Mouse (Mus musculus): ENCODE measurements at regions not wholly inside any gene's neighbourhood (a gene's known extent, or its start where the extent isn't known, plus 50 kb on each side); places are given as distances from the start of the nearest gene placed in this dataset.

- H3K9me3 ChIP-seq = no peaks in the 10 kb centered on the region
- H3K4me3 ChIP-seq (replicated peaks) = no peak overlapping the region
- no peak overlapping the region for H3K27ac ChIP-seq
- H3K4me2 ChIP-seq (replicated peaks) = no peak overlapping the region
- WGBS = 3% methylated on average over 1 of the region's 1 CpGs
- H3K36me3 ChIP-seq = no peaks in the 10 kb centered on the region
- H3K4me1 ChIP-seq (replicated peaks) = no peaks in the 10 kb centered on the region
- H3K27me3 ChIP-seq (replicated peaks) = no peaks in the 10 kb centered on the region
- no peak for ATAC-seq
- H3K9ac ChIP-seq = no peak overlapping the region
Observed at GRCm38 (mm10) chr1:89207306-89207705, 137.1 kb downstream of the Sh3bp4 start.

GRCm38 (mm10) chr1:89211116-89211515 is 140.9 kb downstream of the Sh3bp4 start:
- Histone ChIP-seq H3K9me3 (no peaks in the 10 kb centered on the region), H3K27me3 (replicated peaks) (no peaks in the 10 kb centered on the region), H3K36me3 (no peaks in the 10 kb centered on the region), H3K9ac (no peak overlapping the region), H3K4me2 (replicated peaks) (no peak overlapping the region), H3K4me1 (replicated peaks) (no peaks in the 10 kb centered on the region), H3K4me3 (replicated peaks) (no peak overlapping the region), H3K27ac (no peak overlapping the region)
- WGBS = 86% methylated on average over 6 of the region's 6 CpGs
- ATAC-seq = no peak

GRCm38 (mm10) chr1:89228426-89228825 is 158.2 kb downstream of the Sh3bp4 start:
- WGBS = 64% methylated on average over 5 of the region's 5 CpGs
- ATAC-seq = no peak
- Histone ChIP-seq H3K27ac (no peak overlapping the region), H3K27me3 (replicated peaks) (no peaks in the 10 kb centered on the region), H3K4me2 (replicated peaks) (no peak overlapping the region), H3K4me3 (replicated peaks) (no peak overlapping the region), H3K9ac (no peak overlapping the region), H3K4me1 (replicated peaks) (no peaks in the 10 kb centered on the region), H3K9me3 (no peaks in the 10 kb centered on the region), H3K36me3 (no peaks in the 10 kb centered on the region)

GRCm38 (mm10) chr1:89231756-89232155 is 161.5 kb downstream of the Sh3bp4 start:
- Histone ChIP-seq H3K9me3 (no peaks in the 10 kb centered on the region), H3K27ac (no peak overlapping the region), H3K36me3 (no peaks in the 10 kb centered on the region), H3K9ac (no peak overlapping the region), H3K4me1 (replicated peaks) (no peaks in the 10 kb centered on the region), H3K27me3 (replicated peaks) (no peaks in the 10 kb centered on the region), H3K4me3 (replicated peaks) (no peak overlapping the region), H3K4me2 (replicated peaks) (no peak overlapping the region)
- no peak for ATAC-seq
- 88% methylated on average over 6 of the region's 6 CpGs for WGBS

GRCm38 (mm10) chr1:89232391-89232790 is 162.2 kb downstream of the Sh3bp4 start:
- H3K27ac ChIP-seq = no peak overlapping the region
- 67% methylated on average over 5 of the region's 5 CpGs for WGBS
- H3K27me3 ChIP-seq (replicated peaks) = no peaks in the 10 kb centered on the region
- H3K4me2 ChIP-seq (replicated peaks) = no peak overlapping the region
- no peaks in the 10 kb centered on the region for H3K9me3 ChIP-seq
- no peak overlapping the region for H3K9ac ChIP-seq
- no peaks in the 10 kb centered on the region for H3K36me3 ChIP-seq
- no peak for ATAC-seq
- no peaks in the 10 kb centered on the region for H3K4me1 ChIP-seq (replicated peaks)
- H3K4me3 ChIP-seq (replicated peaks) = no peak overlapping the region

GRCm38 (mm10) chr1:89234895-89235294 is 164.7 kb downstream of the Sh3bp4 start:
- no peaks in the 10 kb centered on the region for H3K9me3 ChIP-seq
- 61% methylated on average over 8 of the region's 8 CpGs for WGBS

GRCm38 (mm10) chr1:89235296-89235695 is 165.1 kb downstream of the Sh3bp4 start:
- 0 out of 2 replicates have a peak, but pooled peaks have one; percentile 34 for ATAC-seq
- H3K4me1 ChIP-seq (replicated peaks) = no peaks in the 10 kb centered on the region
- H3K27me3 ChIP-seq (replicated peaks) = no peaks in the 10 kb centered on the region
- H3K27ac ChIP-seq = no peak overlapping the region
- no peak overlapping the region for H3K9ac ChIP-seq
- H3K36me3 ChIP-seq = no peaks in the 10 kb centered on the region
- H3K9me3 ChIP-seq = no peaks in the 10 kb centered on the region
- H3K4me2 ChIP-seq (replicated peaks) = no peak overlapping the region
- WGBS = 35% methylated on average over 3 of the region's 3 CpGs
- no peak overlapping the region for H3K4me3 ChIP-seq (replicated peaks)

More at GRCm38 (mm10) chr1:89234895-89235294, 164.7 kb downstream of the Sh3bp4 start:
- Histone ChIP-seq H3K4me2 (replicated peaks) (no peak overlapping the region), H3K4me1 (replicated peaks) (no peaks in the 10 kb centered on the region), H3K27me3 (replicated peaks) (no peaks in the 10 kb centered on the region), H3K27ac (no peak overlapping the region), H3K36me3 (no peaks in the 10 kb centered on the region), H3K9ac (no peak overlapping the region), H3K4me3 (replicated peaks) (no peak overlapping the region)
- ATAC-seq = no peak

- Histone ChIP-seq H3K36me3 (no peaks in the 10 kb centered on the region), H3K9ac (no peak overlapping the region), H3K4me3 (replicated peaks) (no peak overlapping the region), H3K27ac (no peak overlapping the region), H3K27me3 (replicated peaks) (no peaks in the 10 kb centered on the region), H3K4me2 (replicated peaks) (no peak overlapping the region), H3K4me1 (replicated peaks) (no peaks in the 10 kb centered on the region), H3K9me3 (no peaks in the 10 kb centered on the region)
- WGBS = 77% methylated on average over 5 of the region's 5 CpGs
- no peak for ATAC-seq
Observed at GRCm38 (mm10) chr1:89237696-89238095, 167.5 kb downstream of the Sh3bp4 start.

- no peaks in the 10 kb centered on the region for H3K4me1 ChIP-seq (replicated peaks)
- H3K27ac ChIP-seq = no peak overlapping the region
- H3K4me2 ChIP-seq (replicated peaks) = no peak overlapping the region
- no peaks in the 10 kb centered on the region for H3K9me3 ChIP-seq
- ATAC-seq = no peak
- WGBS = 72% methylated on average over 8 of the region's 8 CpGs
- no peaks in the 10 kb centered on the region for H3K27me3 ChIP-seq (replicated peaks)
- H3K4me3 ChIP-seq (replicated peaks) = no peak overlapping the region
- no peak overlapping the region for H3K9ac ChIP-seq
- H3K36me3 ChIP-seq = no peaks in the 10 kb centered on the region
Observed at GRCm38 (mm10) chr1:89244598-89244997, 174.4 kb downstream of the Sh3bp4 start.

- Histone ChIP-seq H3K4me2 (replicated peaks) (no peak overlapping the region), H3K4me3 (replicated peaks) (no peak overlapping the region), H3K27ac (0 out of 2 replicates have a peak overlapping the region, but pooled peaks have one; percentile 1), H3K4me1 (replicated peaks) (no peaks in the 10 kb centered on the region), H3K27me3 (replicated peaks) (no peaks in the 10 kb centered on the region), H3K9ac (no peak overlapping the region), H3K9me3 (no peaks in the 10 kb centered on the region), H3K36me3 (no peaks in the 10 kb centered on the region)
- no peak for ATAC-seq
- 26% methylated on average over 11 of the region's 11 CpGs for WGBS
Observed at GRCm38 (mm10) chr1:89245202-89246003, 175.2 kb downstream of the Sh3bp4 start.

- no peaks in the 10 kb centered on the region for H3K9me3 ChIP-seq
- no peaks in the 10 kb centered on the region for H3K27me3 ChIP-seq (replicated peaks)
- H3K4me1 ChIP-seq (replicated peaks) = no peaks in the 10 kb centered on the region
- 28% methylated on average over 2 of the region's 2 CpGs for whole genome bisulfite sequencing
- H3K27ac ChIP-seq = no peak overlapping the region
- H3K4me2 ChIP-seq (replicated peaks) = no peak overlapping the region
- H3K9ac ChIP-seq = no peak overlapping the region
- H3K4me3 ChIP-seq (replicated peaks) = no peak overlapping the region
- H3K36me3 ChIP-seq = no peaks in the 10 kb centered on the region
- ATAC-seq = no peak
Observed at GRCm38 (mm10) chr1:89251753-89252152, 181.5 kb downstream of the Sh3bp4 start.

GRCm38 (mm10) chr1:89252528-89252927 is 182.3 kb downstream of the Sh3bp4 start:
- Histone ChIP-seq H3K4me1 (replicated peaks) (no peaks in the 10 kb centered on the region), H3K27me3 (replicated peaks) (no peaks in the 10 kb centered on the region), H3K4me3 (replicated peaks) (no peak overlapping the region), H3K36me3 (no peaks in the 10 kb centered on the region), H3K9ac (no peak overlapping the region), H3K27ac (no peak overlapping the region), H3K4me2 (replicated peaks) (no peak overlapping the region), H3K9me3 (no peaks in the 10 kb centered on the region)
- ATAC-seq = no peak
- WGBS = 85% methylated on average over 7 of the region's 7 CpGs

- Histone ChIP-seq H3K36me3 (no peaks in the 10 kb centered on the region), H3K9me3 (no peaks in the 10 kb centered on the region), H3K4me3 (replicated peaks) (no peak overlapping the region), H3K27ac (no peak overlapping the region), H3K4me2 (replicated peaks) (no peak overlapping the region), H3K4me1 (replicated peaks) (no peaks in the 10 kb centered on the region), H3K9ac (no peak overlapping the region), H3K27me3 (replicated peaks) (no peaks in the 10 kb centered on the region)
- WGBS = 69% methylated on average over 5 of the region's 5 CpGs
- no peak for ATAC-seq
Observed at GRCm38 (mm10) chr1:89257945-89258344, 187.7 kb downstream of the Sh3bp4 start.
